Mouse (Mus musculus) small intestine, adult 2 months (tissue): ENCODE measurements at regions not wholly inside any gene's neighbourhood (a gene's known extent, or its start where the extent isn't known, plus 50 kb on each side); places are given as distances from the start of the nearest gene placed in this dataset.

Experiments
- CTCF ChIP-seq: fragments of 200-500 bp; IDR thresholded peaks from 2 replicates; pipeline ENCODE4 v1.5.1; 2012; ENCODE audit warnings: low read depth, mild to moderate bottlenecking, control low read depth, inconsistent platforms, low read length, moderate library complexity, mixed read lengths; ENCODE audit not compliant: insufficient replicate concordance, insufficient read length; ENCODE audit errors: extremely low read depth
- POLR2A ChIP-seq: fragments of 200-500 bp; IDR thresholded peaks from 2 replicates; pipeline ENCODE4 v1.6.1; 2012; ENCODE audit warnings: low read depth, mild to moderate bottlenecking, control low read depth, inconsistent platforms, low read length, moderate library complexity

GRCm38 (mm10) chr12:70544326-70544725 is 91.4 kb downstream of the Tmx1 start:
- TF ChIP-seq CTCF (no peak), POLR2A (no peak)
